Mouse (Mus musculus) C2C12 (cell line): Measurements from ENCODE around the gene Rdh11.

Experiments
- CEBPB ChIP-seq: IDR thresholded peaks from one replicate; pipeline ENCODE4 v1.6.1; 2011; ENCODE audit warnings: low read depth, mild to moderate bottlenecking, control low read depth, moderate library complexity
- CTCF ChIP-seq: IDR thresholded peaks from one replicate; pipeline ENCODE4 v1.5.1; 2011; ENCODE audit not compliant: control insufficient read depth, insufficient read depth, insufficient read length
- MAX ChIP-seq: IDR thresholded peaks from one replicate; pipeline ENCODE4 v1.6.1; 2011; ENCODE audit warnings: mild to moderate bottlenecking, control low read depth
- MYOG ChIP-seq: IDR thresholded peaks from one replicate; pipeline ENCODE4 v1.6.1; 2011; ENCODE audit not compliant: control insufficient read depth, insufficient read length; ENCODE audit errors: extremely low read depth

GRCm38 (mm10) chr12:79138999-79139398, 53.1 kb downstream of the Rdh11 start:
- no peak for TF ChIP-seq CTCF
- no peak for TF ChIP-seq MYOG
- TF ChIP-seq MAX = no peak
- no peak for TF ChIP-seq CEBPB
